Mouse (Mus musculus): ENCODE data around the gene Rasl12. TPM values are rescaled to one million over a fixed set of nuclear protein-coding genes. Genes with fewer than 3 reads are reported as not detected.

Gene Rasl12
- polyA plus RNA-seq, 2 experiments: 0.04 to 0.12 TPM

GRCm38 (mm10) chr9:65374468-65375162 lies 23.7 kb upstream of the Rasl12 start:
- Histone ChIP-seq H3K4me1 (replicated peaks; ENCODE audit: control insufficient read depth in 2 of 2, insufficient read depth in 2 of 2, low read length in 1 of 2) (no peaks in the 10 kb centered on the region), H3K9me3 (ENCODE audit: control insufficient read depth, low read length) (no peaks in the 10 kb centered on the region), H3K9ac (replicated peaks) (no peak overlapping the region), H3K4me2 (ENCODE audit: low read depth) (no peak overlapping the region), H3K36me3 (replicated peaks; ENCODE audit: control insufficient read depth, insufficient read depth, low read depth) (no peaks in the 10 kb centered on the region), H3K27me3 (ENCODE audit: control insufficient read depth, insufficient read depth, low read length) (no peaks in the 10 kb centered on the region), H3K27ac (no peak overlapping the region), H3K4me3 (ENCODE audit: insufficient read depth in 1 of 2, low read depth in 2 of 2, low read length in 2 of 2) (no peak overlapping the region)
- ATAC-seq (ENCODE audit: insufficient read depth) (no peak), DNase-seq (ENCODE audit: low read depth in 3 of 3, low spot score in 3 of 3) (no peak)
- 67% methylated on average over 5 of the region's 5 CpGs for WGBS (ENCODE audit: insufficient replicate concordance)
- TF ChIP-seq CTCF (IDR thresholded peaks at IDR 0.05; ENCODE audit: low read depth) (no peak), EP300 (IDR thresholded peaks at IDR 0.05; ENCODE audit: low read depth) (no peak)

GRCm38 (mm10) chr9:65375163-65375934 lies 23.0 kb upstream of the Rasl12 start:
- Histone ChIP-seq H3K9ac (replicated peaks) (no peak overlapping the region), H3K4me2 (ENCODE audit: low read depth) (no peak overlapping the region), H3K27ac (no peak overlapping the region), H3K36me3 (replicated peaks; ENCODE audit: control insufficient read depth, insufficient read depth, low read depth) (no peaks in the 10 kb centered on the region), H3K27me3 (ENCODE audit: control insufficient read depth, insufficient read depth, low read length) (no peaks in the 10 kb centered on the region), H3K4me3 (ENCODE audit: insufficient read depth in 1 of 2, low read depth in 2 of 2, low read length in 2 of 2) (no peak overlapping the region), H3K4me1 (replicated peaks; ENCODE audit: control insufficient read depth in 2 of 2, insufficient read depth in 2 of 2, low read length in 1 of 2) (no peaks in the 10 kb centered on the region), H3K9me3 (ENCODE audit: control insufficient read depth, low read length) (no peaks in the 10 kb centered on the region)
- ATAC-seq (ENCODE audit: insufficient read depth): no peak
- WGBS (ENCODE audit: insufficient replicate concordance): 76% methylated on average over 9 of the region's 9 CpGs
- no peak for DNase-seq (ENCODE audit: low read depth in 3 of 3, low spot score in 3 of 3)
- TF ChIP-seq EP300 (IDR thresholded peaks at IDR 0.05; ENCODE audit: low read depth): no peak
- TF ChIP-seq CTCF (IDR thresholded peaks at IDR 0.05; ENCODE audit: low read depth): no peak

DNA sequence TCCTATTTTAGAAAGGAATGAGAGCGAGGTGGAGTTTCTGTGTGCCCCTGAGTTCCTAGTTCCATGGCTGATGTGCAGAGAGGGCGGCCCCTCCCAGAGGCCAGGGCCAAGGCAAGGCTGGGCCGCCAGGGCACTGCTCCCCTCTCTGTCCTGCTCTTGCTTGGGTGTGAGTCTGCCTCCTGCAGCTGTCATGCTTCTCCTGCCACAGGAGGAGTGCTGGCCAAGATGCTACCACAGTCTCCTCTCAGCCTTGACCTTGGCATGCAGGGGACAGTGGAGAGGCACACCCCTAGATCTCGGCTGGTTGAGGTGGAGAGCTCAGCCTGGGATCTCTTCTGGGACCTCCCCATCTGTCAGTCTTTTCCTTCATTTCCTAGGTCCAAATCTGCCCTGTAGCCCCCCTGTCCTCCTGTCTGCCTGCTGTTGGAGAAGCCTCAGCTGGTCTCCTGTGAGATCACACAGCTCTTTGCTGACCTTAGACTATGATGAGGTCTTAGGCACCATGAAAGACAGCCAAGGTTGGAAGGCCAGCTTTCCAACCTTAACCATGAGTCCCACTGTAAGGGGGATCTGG lies 17.2 kb upstream of the Rasl12 start:
- no peaks in the 10 kb centered on the region for H3K36me3 ChIP-seq (replicated peaks; ENCODE audit: control insufficient read depth, insufficient read depth, low read depth)
- no peak overlapping the region for H3K4me2 ChIP-seq (ENCODE audit: low read depth)
- no peak overlapping the region for H3K27ac ChIP-seq
- no peak overlapping the region for H3K4me3 ChIP-seq (ENCODE audit: insufficient read depth in 1 of 2, low read depth in 2 of 2, low read length in 2 of 2)
- no peak overlapping the region for H3K9ac ChIP-seq (replicated peaks)
- 64% methylated on average over 4 of the region's 4 CpGs for WGBS (ENCODE audit: insufficient replicate concordance)
- DNase-seq (ENCODE audit: low read depth in 3 of 3, low spot score in 3 of 3) (no peak), ATAC-seq (ENCODE audit: insufficient read depth) (no peak)
- no peaks in the 10 kb centered on the region for H3K27me3 ChIP-seq (ENCODE audit: control insufficient read depth, insufficient read depth, low read length)
- H3K4me1 ChIP-seq (replicated peaks; ENCODE audit: control insufficient read depth in 2 of 2, insufficient read depth in 2 of 2, low read length in 1 of 2): no peaks in the 10 kb centered on the region
- H3K9me3 ChIP-seq (ENCODE audit: control insufficient read depth, low read length): no peaks in the 10 kb centered on the region
- TF ChIP-seq CTCF (IDR thresholded peaks at IDR 0.05; ENCODE audit: low read depth) (no peak), EP300 (IDR thresholded peaks at IDR 0.05; ENCODE audit: low read depth) (no peak)

DNA sequence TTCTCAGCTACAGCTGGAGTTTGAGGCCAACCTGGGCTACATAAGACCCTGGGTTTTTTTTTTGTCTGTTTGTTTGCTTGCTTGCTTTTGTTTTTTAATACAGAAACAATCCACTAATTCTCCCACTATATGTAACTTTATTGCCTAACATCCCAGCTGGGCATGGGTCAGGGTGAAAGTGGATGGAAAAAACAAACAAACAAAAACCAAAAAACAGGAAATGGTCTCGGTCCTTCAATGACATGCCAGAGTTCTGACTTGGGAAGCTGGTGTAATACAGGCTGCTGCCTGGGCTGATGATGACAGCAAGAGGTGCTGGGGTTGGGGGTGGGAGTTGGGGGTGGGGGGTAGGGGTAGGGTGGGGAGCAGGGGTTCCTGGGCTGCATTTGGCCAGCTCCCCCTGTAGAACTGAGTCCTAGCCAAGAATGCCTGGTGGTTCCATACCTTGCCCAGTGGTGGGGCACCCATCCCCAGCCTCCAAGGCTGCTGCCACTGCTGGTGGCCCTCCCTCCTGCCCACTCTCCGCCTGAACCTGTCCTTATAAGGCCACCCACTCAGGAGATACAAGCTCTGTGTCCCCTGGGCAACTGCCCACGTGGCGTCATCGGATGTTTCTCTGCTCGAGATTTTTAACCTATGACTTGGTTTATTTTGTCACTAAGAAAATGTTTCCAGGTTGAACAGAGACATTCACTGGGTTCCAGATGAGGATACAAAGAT lies 16.1 kb upstream of the Rasl12 start:
- Histone ChIP-seq H3K36me3 (replicated peaks; ENCODE audit: control insufficient read depth, insufficient read depth, low read depth) (no peaks in the 10 kb centered on the region), H3K9ac (replicated peaks) (no peak overlapping the region), H3K27me3 (ENCODE audit: control insufficient read depth, insufficient read depth, low read length) (no peaks in the 10 kb centered on the region), H3K4me1 (replicated peaks; ENCODE audit: control insufficient read depth in 2 of 2, insufficient read depth in 2 of 2, low read length in 1 of 2) (no peaks in the 10 kb centered on the region), H3K4me3 (ENCODE audit: insufficient read depth in 1 of 2, low read depth in 2 of 2, low read length in 2 of 2) (no peak overlapping the region), H3K9me3 (ENCODE audit: control insufficient read depth, low read length) (no peaks in the 10 kb centered on the region), H3K4me2 (ENCODE audit: low read depth) (no peak overlapping the region), H3K27ac (no peak overlapping the region)
- ATAC-seq (ENCODE audit: insufficient read depth) (no peak), DNase-seq (ENCODE audit: low read depth in 3 of 3, low spot score in 3 of 3) (no peak)
- TF ChIP-seq EP300 (IDR thresholded peaks at IDR 0.05; ENCODE audit: low read depth) (no peak), CTCF (IDR thresholded peaks at IDR 0.05; ENCODE audit: low read depth) (no peak)
- 51% methylated on average over 6 of the region's 6 CpGs for WGBS (ENCODE audit: insufficient replicate concordance)

DNA sequence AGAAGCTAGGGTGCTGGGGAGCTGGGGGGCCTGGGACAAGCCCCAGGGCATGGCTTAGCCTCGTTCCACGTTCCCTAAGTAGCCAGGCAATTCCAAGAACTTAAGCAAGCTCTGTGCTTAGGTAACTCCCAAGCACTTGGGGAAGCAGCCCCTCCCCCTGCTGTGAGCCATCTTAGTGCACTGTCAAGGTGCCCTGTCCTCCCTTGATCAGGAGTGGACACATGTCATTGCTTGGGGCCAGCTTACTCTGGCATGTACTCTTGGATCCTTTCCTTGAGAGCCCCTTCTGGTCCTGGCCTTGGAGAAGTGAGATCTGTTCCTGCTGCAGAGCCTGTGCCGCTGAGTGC lies 15.6 kb upstream of the Rasl12 start:
- no peak overlapping the region for H3K27ac ChIP-seq
- 50% methylated on average over 3 of the region's 3 CpGs for WGBS (ENCODE audit: insufficient replicate concordance)
- no peaks in the 10 kb centered on the region for H3K27me3 ChIP-seq (ENCODE audit: control insufficient read depth, insufficient read depth, low read length)
- no peak overlapping the region for H3K4me2 ChIP-seq (ENCODE audit: low read depth)
- TF ChIP-seq EP300 (IDR thresholded peaks at IDR 0.05; ENCODE audit: low read depth) (no peak), CTCF (IDR thresholded peaks at IDR 0.05; ENCODE audit: low read depth) (no peak)
- no peak overlapping the region for H3K9ac ChIP-seq (replicated peaks)
- DNase-seq (ENCODE audit: low read depth in 3 of 3, low spot score in 3 of 3) (no peak), ATAC-seq (ENCODE audit: insufficient read depth) (no peak)
- H3K9me3 ChIP-seq (ENCODE audit: control insufficient read depth, low read length): no peaks in the 10 kb centered on the region
- H3K36me3 ChIP-seq (replicated peaks; ENCODE audit: control insufficient read depth, insufficient read depth, low read depth): no peaks in the 10 kb centered on the region
- H3K4me1 ChIP-seq (replicated peaks; ENCODE audit: control insufficient read depth in 2 of 2, insufficient read depth in 2 of 2, low read length in 1 of 2): no peaks in the 10 kb centered on the region
- no peak overlapping the region for H3K4me3 ChIP-seq (ENCODE audit: insufficient read depth in 1 of 2, low read depth in 2 of 2, low read length in 2 of 2)
